Mouse (Mus musculus) MEL (cell line): ENCODE measurements around the gene 1600002K03Rik.

Experiments used
- CTCF ChIP-seq, 3 experiments: IDR thresholded peaks in 2 of 3; conservative IDR thresholded peaks in 1 of 3; 2 replicates each; pipeline ENCODE4 v1.5.1; 2011 to 2012; ENCODE audit warnings: low read length in 3 of 3, low read depth in 2 of 3, mild to moderate bottlenecking in 2 of 3, improper control_type of control experiment in 1 of 3, inconsistent platforms in 1 of 3, mixed read lengths in 1 of 3, moderate library complexity in 1 of 3; ENCODE audit not compliant: control insufficient read depth in 1 of 3, insufficient read depth in 1 of 3, poor library complexity in 1 of 3, severe bottlenecking in 1 of 3
- GATA1 ChIP-seq: IDR thresholded peaks from 2 replicates; pipeline ENCODE4 v1.6.1; 2011; ENCODE audit warnings: low read depth, low read length, improper control_type of control experiment
- TCF12 ChIP-seq: IDR thresholded peaks from 2 replicates; pipeline ENCODE4 v1.6.1; 2014; ENCODE audit warnings: low read depth, mild to moderate bottlenecking, inconsistent platforms, low read length, improper control_type of control experiment, moderate library complexity

GRCm38 (mm10) chr10:80176270-80176834 lies 3.6 kb downstream of the 1600002K03Rik start:
- TF ChIP-seq TCF12 (no peak), CTCF (IDR thresholded peaks at IDR 0.05 in 2 of 3, conservative IDR thresholded peaks at IDR 0.05 in 1 of 3; ENCODE audit: control insufficient read depth in 1 of 3, insufficient read depth in 1 of 3, low read depth in 2 of 3, low read length in 3 of 3, poor library complexity in 1 of 3, severe bottlenecking in 1 of 3) (no peak), GATA1 (no peak)
